Mouse (Mus musculus) olfactory bulb, adult 2 months (tissue): ENCODE data around the gene Spn.

ENCODE experiments used
- CTCF ChIP-seq: fragments of 200-500 bp; IDR thresholded peaks from 2 replicates; pipeline ENCODE4 v1.5.1; 2012; ENCODE audit warnings: low read depth, mild to moderate bottlenecking, low read length, moderate library complexity; ENCODE audit not compliant: insufficient read depth
- POLR2A ChIP-seq: fragments of 200-500 bp; IDR thresholded peaks from 2 replicates; pipeline ENCODE4 v1.6.1; 2012; ENCODE audit warnings: mild to moderate bottlenecking, low read depth, low read length, moderate library complexity; ENCODE audit not compliant: insufficient read depth

- TF ChIP-seq CTCF (no peak), POLR2A (no peak)
Observed at GRCm38 (mm10) chr7:127098950-127099349, 38.7 kb downstream of the Spn start.
